Mouse (Mus musculus) C2C12 (cell line): ENCODE data around the gene Scand1. TPM values are rescaled to one million over a fixed set of nuclear protein-coding genes. Genes with fewer than 3 reads are reported as not detected.

Experiments
- H3K27me3 ChIP-seq: one replicate; pipeline ENCODE4 v1.6.1; 2011; ENCODE audit not compliant: control insufficient read depth, insufficient read depth, insufficient read length
- H3K36me3 ChIP-seq: one replicate; pipeline ENCODE4 v1.6.1; 2011; ENCODE audit not compliant: control insufficient read depth, insufficient read depth
- H3K4me3 ChIP-seq: one replicate; pipeline ENCODE4 v1.5.1; 2011; ENCODE audit warnings: mild to moderate bottlenecking, control low read depth; ENCODE audit not compliant: poor library complexity, insufficient read depth, severe bottlenecking
- H3K79me2 ChIP-seq: one replicate; pipeline ENCODE4 v1.6.1; 2011; ENCODE audit not compliant: control insufficient read depth, insufficient read depth
- H3K79me3 ChIP-seq: one replicate; pipeline ENCODE4 v1.6.1; 2011; ENCODE audit warnings: low read depth, control low read depth
- H3ac ChIP-seq: one replicate; pipeline ENCODE3; 2011; ENCODE audit warnings: low read depth; ENCODE audit not compliant: control insufficient read depth, insufficient read length
- CEBPB ChIP-seq: IDR thresholded peaks from one replicate; pipeline ENCODE4 v1.6.1; 2011; ENCODE audit warnings: low read depth, mild to moderate bottlenecking, control low read depth, moderate library complexity
- CTCF ChIP-seq: IDR thresholded peaks from one replicate; pipeline ENCODE4 v1.5.1; 2011; ENCODE audit not compliant: control insufficient read depth, insufficient read depth, insufficient read length
- FOSL1 ChIP-seq: IDR thresholded peaks from one replicate; pipeline ENCODE4 v1.8.0; 2011; ENCODE audit warnings: mild to moderate bottlenecking, low read length; ENCODE audit not compliant: poor library complexity, insufficient read depth, severe bottlenecking
- MAX ChIP-seq: IDR thresholded peaks from one replicate; pipeline ENCODE4 v1.6.1; 2011; ENCODE audit warnings: mild to moderate bottlenecking, control low read depth
- MYOD1 ChIP-seq: IDR thresholded peaks from one replicate; pipeline ENCODE4 v1.6.1; 2011; ENCODE audit warnings: low read depth; ENCODE audit not compliant: control insufficient read depth, insufficient read length
- MYOG ChIP-seq: IDR thresholded peaks from one replicate; pipeline ENCODE4 v1.6.1; 2011; ENCODE audit not compliant: control insufficient read depth, insufficient read length; ENCODE audit errors: extremely low read depth
- USF1 ChIP-seq: IDR thresholded peaks from one replicate; pipeline ENCODE4 v1.6.1; 2011; ENCODE audit warnings: low read depth, mild to moderate bottlenecking, control low read depth, moderate library complexity
- polyA plus RNA-seq: library from polyadenylated mRNA; unstranded; fragments of >200 nt; fragmentation: generic; extraction: Trizol; gene quantifications from one replicate; pipeline ENCODE4 v1.2.1, GENCODE M21; 2012; ENCODE audit warnings: missing spikeins

The Scand1 gene
- polyA plus RNA-seq, 1 experiment: 140 TPM

DNA sequence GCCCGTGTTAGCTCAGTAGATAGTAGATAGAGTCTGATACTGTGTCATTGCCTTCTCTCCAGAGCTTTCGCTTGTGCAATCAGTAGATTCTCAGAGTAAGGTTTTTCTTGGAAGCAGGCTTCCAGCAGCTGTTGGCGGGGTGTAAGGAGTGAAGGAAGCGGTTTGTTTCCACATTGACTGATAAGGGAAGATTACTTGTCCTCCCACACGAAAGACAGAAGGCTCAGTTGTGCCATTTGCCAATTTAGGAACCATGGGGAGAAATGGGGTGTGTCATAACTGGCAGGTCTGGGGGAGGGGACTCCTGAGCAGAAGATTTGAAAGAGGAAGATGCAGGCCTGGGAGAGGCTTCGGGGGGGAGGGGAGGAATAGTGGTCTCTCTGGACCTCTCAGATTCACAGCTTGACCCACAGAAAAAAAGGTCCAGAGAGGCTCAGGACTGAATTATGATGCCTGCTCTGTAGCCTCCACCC is 11.6 kb upstream of the Scand1 start:
- H3K4me3 ChIP-seq: no peak overlapping the region
- no peaks in the 10 kb centered on the region for H3K79me2 ChIP-seq
- TF ChIP-seq FOSL1 (no peak), MYOD1 (peak; percentile 54), CTCF (no peak), MYOG (no peak), USF1 (no peak), MAX (no peak), CEBPB (peak; percentile 42)
- no peak overlapping the region for H3ac ChIP-seq
- H3K36me3 ChIP-seq: no peaks in the 10 kb centered on the region
- H3K79me3 ChIP-seq: no peaks in the 10 kb centered on the region
- H3K27me3 ChIP-seq: no peaks in the 10 kb centered on the region

DNA sequence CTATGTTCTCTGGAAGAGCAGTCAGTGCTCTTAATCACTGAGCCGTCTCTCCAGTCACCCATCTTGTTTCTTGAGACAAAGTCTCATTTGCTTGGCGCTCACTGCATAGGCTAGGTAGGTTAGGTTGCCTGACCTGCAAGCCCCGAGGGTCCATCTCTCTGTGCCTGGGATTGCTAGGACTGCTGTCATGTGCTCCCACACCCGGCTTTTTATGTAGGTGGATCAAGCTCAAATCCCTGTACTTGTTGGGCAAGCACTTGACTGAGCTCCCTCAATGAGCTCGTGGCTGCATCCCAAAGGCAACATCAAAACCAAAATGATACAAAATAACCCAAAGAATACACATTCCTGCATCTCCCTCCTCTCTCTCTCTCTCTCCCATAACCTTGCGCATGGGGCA is 9.0 kb upstream of the Scand1 start:
- TF ChIP-seq FOSL1 (no peak), MYOD1 (no peak), MAX (no peak), MYOG (no peak), CEBPB (no peak), CTCF (no peak), USF1 (no peak)
- Histone ChIP-seq H3K36me3 (no peaks in the 10 kb centered on the region), H3ac (no peak overlapping the region), H3K4me3 (no peak overlapping the region), H3K27me3 (no peaks in the 10 kb centered on the region), H3K79me3 (no peaks in the 10 kb centered on the region), H3K79me2 (no peaks in the 10 kb centered on the region)

GRCm38 (mm10) chr2:156318491-156318890 is 6.0 kb upstream of the Scand1 start:
- H3K4me3 ChIP-seq: no peak overlapping the region
- TF ChIP-seq MAX (no peak), USF1 (no peak), MYOG (no peak), CEBPB (no peak), CTCF (no peak), FOSL1 (no peak), MYOD1 (no peak)
- no peaks in the 10 kb centered on the region for H3K27me3 ChIP-seq
- no peak overlapping the region for H3ac ChIP-seq
- H3K79me3 ChIP-seq: peaks cover 2% of the 10 kb centered on the region
- H3K36me3 ChIP-seq: no peaks in the 10 kb centered on the region
- peaks cover 6% of the 10 kb centered on the region for H3K79me2 ChIP-seq

DNA sequence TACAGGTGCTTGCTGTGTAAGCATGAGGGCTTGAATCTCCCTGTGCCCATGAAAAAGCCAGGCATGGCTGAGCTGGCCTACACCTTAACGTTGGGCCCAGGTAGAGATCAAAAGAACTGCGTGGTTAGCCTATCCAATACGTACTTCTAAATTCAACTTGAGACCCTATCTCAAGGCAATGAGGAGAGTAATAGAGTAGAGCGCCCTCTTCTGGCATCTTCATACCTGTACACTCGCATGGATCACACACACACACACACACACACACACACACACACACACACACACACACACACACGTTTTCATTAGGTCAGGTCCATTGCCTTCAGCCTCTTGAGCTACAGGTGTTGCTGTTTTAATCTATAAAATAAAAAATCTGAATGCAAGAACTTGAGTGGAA is 2.3 kb upstream of the Scand1 start:
- no peaks in the 10 kb centered on the region for H3K27me3 ChIP-seq
- no peak overlapping the region for H3K4me3 ChIP-seq
- peaks cover 2% of the 10 kb centered on the region for H3K79me3 ChIP-seq
- H3K36me3 ChIP-seq: no peaks in the 10 kb centered on the region
- peaks cover 13% of the 10 kb centered on the region for H3K79me2 ChIP-seq
- no peak for TF ChIP-seq MYOG
- TF ChIP-seq MYOD1: no peak
- TF ChIP-seq CTCF: no peak
- TF ChIP-seq MAX: no peak
- no peak for TF ChIP-seq FOSL1
- no peak for TF ChIP-seq CEBPB
- TF ChIP-seq USF1: no peak
- no peak overlapping the region for H3ac ChIP-seq

DNA sequence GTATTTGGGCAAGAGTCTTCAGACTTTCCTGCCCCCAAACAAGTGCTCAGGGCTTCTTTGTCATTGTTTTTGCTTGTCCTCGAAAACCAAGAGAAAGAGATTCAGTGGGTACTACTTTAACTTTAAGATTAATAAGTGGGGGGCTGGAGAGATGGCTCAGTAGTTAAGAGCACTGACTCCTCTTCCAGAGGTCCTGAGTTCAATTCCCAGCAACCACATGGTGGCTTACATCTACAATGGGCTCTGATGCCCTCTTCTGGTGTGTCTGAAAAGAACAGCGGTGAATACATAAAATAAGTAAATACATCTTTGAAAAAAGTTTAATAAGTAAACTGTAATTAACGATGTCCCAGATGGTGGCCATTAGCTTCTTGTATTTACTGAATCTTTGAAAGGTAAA is 649 bp upstream of the Scand1 start:
- Histone ChIP-seq H3K27me3 (no peaks in the 10 kb centered on the region), H3K79me2 (peaks cover 13% of the 10 kb centered on the region), H3K36me3 (peaks cover 7% of the 10 kb centered on the region), H3K79me3 (peaks cover 2% of the 10 kb centered on the region), H3ac (peak overlapping the region; percentile 86), H3K4me3 (peak overlapping the region; percentile 48)
- TF ChIP-seq CEBPB (no peak), MAX (no peak), USF1 (no peak), MYOD1 (no peak), MYOG (no peak), CTCF (no peak), FOSL1 (no peak)

GRCm38 (mm10) chr2:156311841-156312291 is 638 bp downstream of the Scand1 start:
- H3K4me3 ChIP-seq: peak overlapping the region; percentile 48
- H3K27me3 ChIP-seq: no peaks in the 10 kb centered on the region
- H3K36me3 ChIP-seq: peaks cover 19% of the 10 kb centered on the region
- H3K79me2 ChIP-seq: peaks cover 13% of the 10 kb centered on the region
- no peak for TF ChIP-seq USF1
- no peak for TF ChIP-seq CEBPB
- H3ac ChIP-seq: peak overlapping the region; percentile 86
- peaks cover 2% of the 10 kb centered on the region for H3K79me3 ChIP-seq
